Mouse (Mus musculus) brain, embryonic 14.5 days (tissue): Measurements from ENCODE around the gene Ppara.

Experiments
- CTCF ChIP-seq: fragments of 200-500 bp; IDR thresholded peaks from 2 replicates; pipeline ENCODE4 v1.5.1; 2012; ENCODE audit warnings: inconsistent platforms, mild to moderate bottlenecking, moderate library complexity, borderline replicate concordance; ENCODE audit not compliant: insufficient read depth, insufficient read length; ENCODE audit errors: extremely low read depth
- POLR2A ChIP-seq: fragments of 200-500 bp; IDR thresholded peaks from 2 replicates; pipeline ENCODE4 v1.6.1; 2012; ENCODE audit warnings: mild to moderate bottlenecking, inconsistent platforms, borderline replicate concordance; ENCODE audit not compliant: poor library complexity, insufficient read depth, insufficient read length, severe bottlenecking; ENCODE audit errors: extremely low read depth

DNA sequence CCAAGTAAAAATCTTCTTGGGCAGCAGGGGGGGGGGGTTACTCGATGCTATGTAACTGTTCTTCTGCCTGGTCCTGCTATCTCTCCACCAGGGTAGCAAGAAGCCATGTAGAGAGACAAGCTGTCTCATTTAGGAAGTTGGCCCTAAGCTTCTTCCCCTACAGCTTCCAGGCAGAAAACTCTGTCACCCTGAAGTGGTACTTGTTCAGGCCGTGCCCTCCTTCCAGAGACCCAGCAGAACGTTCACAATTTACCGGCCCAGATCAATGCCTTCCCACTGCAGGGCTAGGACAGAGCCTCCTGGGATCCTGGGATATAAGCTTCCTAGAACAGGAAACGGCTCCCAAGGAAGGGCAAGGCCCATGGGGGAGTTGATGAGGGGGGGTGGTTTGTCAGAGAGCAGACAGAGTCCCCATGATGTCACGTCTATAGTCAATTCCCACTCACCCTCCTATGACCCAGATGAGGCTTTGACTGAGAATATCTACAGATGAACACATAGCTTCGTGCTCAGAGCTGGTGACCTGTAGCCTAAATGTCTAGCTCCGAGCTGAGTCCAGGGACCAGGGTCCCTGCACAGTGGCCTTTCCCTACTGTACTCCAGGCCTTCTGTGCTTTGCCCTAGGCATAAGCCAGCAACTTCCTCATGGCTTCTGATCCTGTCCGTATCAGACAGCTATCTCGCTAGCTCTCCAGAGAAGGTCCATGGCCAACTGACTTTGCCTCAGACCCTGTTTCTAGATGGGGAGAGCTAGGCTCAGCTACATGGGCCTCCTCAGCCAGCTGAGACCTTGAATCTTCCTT is 33.5 kb upstream of the Ppara start:
- TF ChIP-seq CTCF (no peak), POLR2A (no peak)
